In the genomic region with DNA sequence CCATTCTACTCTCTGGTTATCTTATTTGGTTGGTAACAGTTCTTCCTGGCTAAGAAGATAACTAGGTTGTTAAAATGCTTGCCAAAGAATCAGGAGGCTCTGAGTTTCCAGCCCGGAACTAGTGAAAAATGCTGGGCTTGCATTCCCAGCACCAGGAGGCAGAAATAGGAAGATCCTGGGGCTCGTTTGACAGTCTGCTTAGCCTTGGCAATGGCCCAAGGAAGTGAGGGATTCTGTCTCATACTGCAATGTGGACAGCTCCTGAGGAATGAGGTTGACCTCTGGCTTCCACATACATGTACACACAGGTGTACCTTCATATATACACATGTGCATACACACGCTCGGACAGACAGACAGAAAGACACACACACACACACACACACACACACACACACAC, we compare ENCODE assay signal across 9 mouse cellular contexts.
DNase-seq lines count a peak whose midpoint lies in the region; ATAC-seq and TF ChIP-seq lines count a peak whose summit lies in the region.
"Had no signal": no experiment of that assay in that cellular context is flagged by ENCODE, and none has a peak within 500 bp of the region (broad histone marks: within the 10 kb centered on the region; RNA-seq: fewer than 3 reads in every experiment).

No protein-coding gene starts in this region.

- no peak overlapping the region for H3K4me2 ChIP-seq in hindbrain, postnatal 0 days (ENCODE audit: low read depth, low read length)
- no peak overlapping the region for H3K4me2 ChIP-seq in hindbrain, embryonic 16.5 days (ENCODE audit: low read length)
- no peak overlapping the region for H3K4me2 ChIP-seq in intestine, embryonic 16.5 days (ENCODE audit: low read depth, low read length)

- no peak overlapping the region for H3K9ac ChIP-seq in hindbrain, postnatal 0 days (replicated peaks; ENCODE audit: low read length)
- H3K9ac ChIP-seq in hindbrain, embryonic 16.5 days (ENCODE audit: low read depth, low read length), result no peak overlapping the region
- H3K9ac ChIP-seq in intestine, embryonic 16.5 days (ENCODE audit: low read depth, low read length), result no peak overlapping the region

- no peak overlapping the region for H3K27ac ChIP-seq in hindbrain, postnatal 0 days
- no peak overlapping the region for H3K27ac ChIP-seq in hindbrain, embryonic 16.5 days (ENCODE audit: low read depth, low read length)
- H3K27ac ChIP-seq in intestine, embryonic 16.5 days (ENCODE audit: low read length), result no peak overlapping the region
- H3K27ac ChIP-seq in midbrain, embryonic 10.5 days (replicated peaks), result no peak overlapping the region

- TF ChIP-seq CTCF in hindbrain, postnatal 0 days (IDR thresholded peaks at IDR 0.05; ENCODE audit: low read depth), result no peak

- ATAC-seq in hindbrain, postnatal 0 days, result no peak
- no peak for ATAC-seq in hindbrain, embryonic 16.5 days
- ATAC-seq in intestine, embryonic 16.5 days, result no peak

- no peaks in the 10 kb centered on the region for H3K4me1 ChIP-seq in hindbrain, postnatal 0 days (ENCODE audit: insufficient read depth, low read length)
- H3K4me1 ChIP-seq in hindbrain, embryonic 16.5 days (ENCODE audit: control insufficient read depth, insufficient read depth, low read depth, low read length), result no peaks in the 10 kb centered on the region
- no peaks in the 10 kb centered on the region for H3K4me1 ChIP-seq in intestine, embryonic 16.5 days (ENCODE audit: control insufficient read depth, insufficient read depth, low read length)
- H3K4me1 ChIP-seq in midbrain, embryonic 10.5 days, result peaks cover 5% of the 10 kb centered on the region

- no peaks in the 10 kb centered on the region for H3K9me3 ChIP-seq in hindbrain, postnatal 0 days (ENCODE audit: low read length)
- H3K9me3 ChIP-seq in hindbrain, embryonic 16.5 days (ENCODE audit: control insufficient read depth, low read length), result no peaks in the 10 kb centered on the region
- H3K9me3 ChIP-seq in intestine, embryonic 16.5 days (ENCODE audit: control insufficient read depth, low read length), result no peaks in the 10 kb centered on the region
- no peaks in the 10 kb centered on the region for H3K9me3 ChIP-seq in midbrain, embryonic 10.5 days (replicated peaks)

- H3K27me3 ChIP-seq in hindbrain, postnatal 0 days (ENCODE audit: insufficient read depth, low read length), result no peaks in the 10 kb centered on the region
- H3K27me3 ChIP-seq in hindbrain, embryonic 16.5 days (replicated peaks; ENCODE audit: control insufficient read depth, insufficient read depth, low read length), result no peaks in the 10 kb centered on the region
- H3K27me3 ChIP-seq in intestine, embryonic 16.5 days (replicated peaks; ENCODE audit: control insufficient read depth, insufficient read depth, low read length), result no peaks in the 10 kb centered on the region
- no peaks in the 10 kb centered on the region for H3K27me3 ChIP-seq in midbrain, embryonic 10.5 days (ENCODE audit: low read depth, poor library complexity, severe bottlenecking)

- no peak overlapping the region for H3K4me3 ChIP-seq in hindbrain, postnatal 0 days (ENCODE audit: low read length)
- no peak overlapping the region for H3K4me3 ChIP-seq in hindbrain, embryonic 16.5 days (ENCODE audit: low read length)
- no peak overlapping the region for H3K4me3 ChIP-seq in intestine, embryonic 16.5 days (ENCODE audit: low read length)
- no peak overlapping the region for H3K4me3 ChIP-seq in midbrain, embryonic 10.5 days

- peak; percentile 47 for DNase-seq in adrenal gland, adult 2 months
- DNase-seq in adrenal gland, adult 8-10 months, result no peak
- DNase-seq in hindbrain, postnatal 0 days (ENCODE audit: low spot score), result peak; percentile 47
- peak; percentile 17 for DNase-seq in 3T3-L1 (ENCODE audit: low read depth, low spot score)
- peak; percentile 66 to 69 for DNase-seq in cerebellum, postnatal 10 days
- no peak for DNase-seq in midbrain, embryonic 10.5 days (ENCODE audit: low spot score)
- DNase-seq: lung, adult 18-20 months had no signal

- 47% methylated on average over 4 of the region's 4 CpGs for WGBS in hindbrain, postnatal 0 days
- 52% methylated on average over 4 of the region's 4 CpGs for WGBS in hindbrain, embryonic 16.5 days
- whole genome bisulfite sequencing in intestine, embryonic 16.5 days, result 54% methylated on average over 4 of the region's 4 CpGs
- WGBS in midbrain, embryonic 10.5 days, result 88% methylated on average over 4 of the region's 4 CpGs

- no peaks in the 10 kb centered on the region for H3K36me3 ChIP-seq in hindbrain, postnatal 0 days (ENCODE audit: insufficient read depth, low read length)
- no peaks in the 10 kb centered on the region for H3K36me3 ChIP-seq in hindbrain, embryonic 16.5 days (ENCODE audit: control insufficient read depth, insufficient read depth, low read length)
- H3K36me3 ChIP-seq in intestine, embryonic 16.5 days (ENCODE audit: control insufficient read depth, insufficient read depth, low read length), result no peaks in the 10 kb centered on the region
- no peaks in the 10 kb centered on the region for H3K36me3 ChIP-seq in midbrain, embryonic 10.5 days

Comparison
In these comparisons a context has a peak if more than half of its experiments do, and no peak if none do; other contexts are left out.
1. DNase-seq: peak in adrenal gland, adult 2 months (single experiment), hindbrain, postnatal 0 days (single experiment), 3T3-L1 (single experiment) and cerebellum, postnatal 10 days (2 of 2); none in adrenal gland, adult 8-10 months (single experiment) and midbrain, embryonic 10.5 days (single experiment).